ENCODE assay signal across 8 mouse cellular contexts in the genomic region with DNA sequence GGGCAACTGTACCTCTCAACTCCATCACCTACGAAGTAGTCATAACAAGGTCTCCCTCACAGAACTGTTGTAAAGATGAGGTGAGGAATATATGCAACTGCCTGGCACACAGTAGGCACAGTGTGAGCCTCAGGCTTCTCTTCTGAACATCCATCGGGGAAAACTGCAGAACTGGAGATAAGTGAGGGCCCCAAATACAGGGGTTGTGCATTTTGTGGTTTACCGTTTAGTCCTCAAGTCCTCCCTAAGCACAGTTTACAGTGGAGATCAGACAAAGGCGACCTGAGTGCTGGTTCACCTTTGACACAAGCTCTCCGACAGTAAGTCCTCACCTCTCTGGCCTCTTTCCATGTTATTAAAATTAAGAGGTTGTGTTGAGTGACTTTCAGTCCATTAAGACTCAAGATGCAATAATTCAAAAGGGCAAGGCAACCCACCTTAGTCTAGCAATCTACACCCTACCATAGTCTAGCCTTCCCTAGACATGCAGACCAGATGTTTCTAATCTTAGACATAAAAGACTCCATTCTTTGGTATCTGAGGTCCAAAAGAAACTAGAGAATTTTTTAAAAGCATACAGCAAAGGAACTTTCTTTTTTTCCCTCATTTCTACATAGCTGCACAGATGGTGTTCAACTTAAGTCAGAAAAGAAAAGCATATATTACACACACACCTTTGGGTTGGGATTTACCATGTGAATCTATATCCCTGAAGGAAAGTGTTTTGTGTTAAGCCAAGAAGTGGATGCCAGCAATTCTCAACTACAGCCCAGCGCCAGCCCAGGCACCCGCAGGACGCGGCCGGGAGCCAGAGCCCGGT. TPM values are rescaled to one million over a fixed set of nuclear protein-coding genes. Genes with fewer than 3 reads are reported as not detected.
A peak's percentile ranks its signal among the peaks of the same experiment; 100 is the strongest.
DNase-seq lines count a peak whose midpoint lies in the region; ATAC-seq and TF ChIP-seq lines count a peak whose summit lies in the region.

No protein-coding gene starts in this region.

- TF ChIP-seq EP300 in liver, embryonic 14.5 days (IDR thresholded peaks at IDR 0.05; ENCODE audit: low read depth), result no peak

- H3K9me3 ChIP-seq in liver, embryonic 14.5 days (ENCODE audit: control insufficient read depth, low read length), result no peaks in the 10 kb centered on the region

- no peak overlapping the region; the same call in 1 of the 2 replicates for H3K9ac ChIP-seq in liver, embryonic 14.5 days (replicated peaks)

- H3K36me3 ChIP-seq in liver, embryonic 14.5 days (replicated peaks; ENCODE audit: control insufficient read depth, insufficient read depth, low read depth), result no peaks in the 10 kb centered on the region

- ATAC-seq in frontal cortex, adult (ENCODE audit: low TSS enrichment), result peak; percentile 78
- no peak; the same call in 1 of the 2 replicates for ATAC-seq in liver, embryonic 14.5 days (ENCODE audit: insufficient read depth)

- peaks cover 26 to 54% of the 10 kb centered on the region in 2 experiments for H3K4me1 ChIP-seq in liver, embryonic 14.5 days (replicated peaks; ENCODE audit: control insufficient read depth in 2 of 2, insufficient read depth in 2 of 2, low read length in 1 of 2)

- no peak for DNase-seq in frontal cortex, postnatal 36 days (ENCODE audit: low spot score in 2 of 2)
- DNase-seq in 416B (ENCODE audit: low read depth), result peak; percentile 25
- peak; percentile 59 for DNase-seq in forelimb bud, embryonic 11.5 days (ENCODE audit: low read depth, low spot score)
- DNase-seq in liver, embryonic 14.5 days (ENCODE audit: low read depth in 3 of 3, low spot score in 3 of 3), result no peak
- no peak for DNase-seq in adrenal gland, postnatal 14 days
- DNase-seq in adrenal gland, postnatal 36 days, result no peak
- DNase-seq in urinary bladder, postnatal 4 days (ENCODE audit: low spot score in 2 of 2), result no peak

- H3K27ac ChIP-seq in liver, embryonic 14.5 days, result no peak overlapping the region

- H3K27me3 ChIP-seq in liver, embryonic 14.5 days (ENCODE audit: control insufficient read depth, insufficient read depth, low read length), result no peaks in the 10 kb centered on the region

- no peak for TF ChIP-seq CTCF in liver, embryonic 14.5 days (IDR thresholded peaks at IDR 0.05; ENCODE audit: low read depth)

- WGBS in liver, embryonic 14.5 days (ENCODE audit: insufficient replicate concordance), result 17% methylated on average over 11 of the region's 11 CpGs

- H3K4me3 ChIP-seq in liver, embryonic 14.5 days (ENCODE audit: insufficient read depth in 1 of 2, low read depth in 2 of 2, low read length in 2 of 2), result peak overlapping the region in 1 of 2 experiments; percentile 18; a peak in 1 of 4 replicates

- peak overlapping the region; percentile 63 for H3K4me2 ChIP-seq in liver, embryonic 14.5 days (ENCODE audit: low read depth)

RNA-seq across cellular contexts. Expression of a gene that starts 40.7 kb away (rescaled TPM):
- polyA plus RNA-seq in liver, embryonic 14.5 days (2012; rRNA removed), result 16.9 and 22.6 TPM in 2 replicates
- 57.7 and 63.5 TPM in 2 replicates for polyA plus RNA-seq in liver, embryonic 14.5 days (2014; fragmentation: Nextera tagmentation; extraction: Ambion mirVana)
- total RNA-seq in adrenal gland, postnatal 14 days (2021), result 95.8 and 101 TPM in 2 replicates
- 100 to 1,000 TPM; 111 to 140 TPM for total RNA-seq in adrenal gland, postnatal 36 days (2021)

RNA-seq across cellular contexts. Expression of a gene that starts 53.1 kb away (rescaled TPM):
- 2.3 and 4.0 TPM in 2 replicates for polyA plus RNA-seq in liver, embryonic 14.5 days (2012; rRNA removed)
- 5.8 and 6.7 TPM in 2 replicates for polyA plus RNA-seq in liver, embryonic 14.5 days (2014; fragmentation: Nextera tagmentation; extraction: Ambion mirVana)
- 35.6 and 40.9 TPM in 2 replicates for total RNA-seq in adrenal gland, postnatal 14 days (2021)
- total RNA-seq in adrenal gland, postnatal 36 days (2021), result 10 to 100 TPM; 25.3 to 28.1 TPM

Comparison
In these comparisons a context has a peak if more than half of its experiments do, and no peak if none do; other contexts are left out.
1. DNase-seq: peak in 416B (single experiment) and forelimb bud, embryonic 11.5 days (single experiment); none in frontal cortex, postnatal 36 days (0 of 2), liver, embryonic 14.5 days (0 of 3), adrenal gland, postnatal 14 days (single experiment), adrenal gland, postnatal 36 days (0 of 2) and urinary bladder, postnatal 4 days (0 of 2).